Mouse (Mus musculus) G1E (cell line): ENCODE results near the gene Hoxa7.

Experiments
- CTCF ChIP-seq: IDR thresholded peaks from 2 replicates; pipeline ENCODE4 v1.5.1; 2012; ENCODE audit warnings: low read depth, low read length, inconsistent platforms, mixed read lengths
- GATA1 ChIP-seq: IDR thresholded peaks from 2 replicates; pipeline ENCODE4 v1.6.1; 2012; ENCODE audit warnings: borderline replicate concordance, low read length, inconsistent platforms, mixed read lengths
- POLR2AphosphoS5 ChIP-seq: IDR thresholded peaks from 2 replicates; pipeline ENCODE4 v1.6.1; 2012; ENCODE audit warnings: low read depth, low read length, inconsistent platforms; ENCODE audit not compliant: insufficient replicate concordance

GRCm38 (mm10) chr6:52225612-52226568 is 4.2 kb upstream of the Hoxa7 start:
- TF ChIP-seq CTCF (no peak), POLR2AphosphoS5 (no peak), GATA1 (no peak)
